Mouse (Mus musculus) heart, embryonic 14.5 days (tissue): ENCODE data around the gene Zfp768. TPM values are rescaled to one million over a fixed set of nuclear protein-coding genes. Genes with fewer than 3 reads are reported as not detected.
"Not testable (repeated sequence)": the region's sequence is repeated elsewhere in the genome, so short reads cannot be mapped to it uniquely, and the experiment has no call there.

ENCODE experiments used
- ATAC-seq: fragments of 200-750 bp; cut with Nextera tagmentation; 2 replicates; pipeline ENCODE4 v1.8.0; 2017; ENCODE audit warnings: low read depth, moderate TSS enrichment; ENCODE audit not compliant: insufficient number of reproducible peaks, insufficient read depth, low FRiP score
- H3K27ac ChIP-seq, 2 experiments: fragments of 200-500 bp in 1 of 2; fragments of 300-500 bp in 1 of 2; sonication (generic) in 1 of 2; replicated peaks in 1 of 2; 2 replicates each; pipeline ENCODE4 v1.5.1; 2012 to 2014; ENCODE audit warnings: low read depth in 2 of 2, low read length in 2 of 2, control low read depth in 1 of 2, mild to moderate bottlenecking in 1 of 2, mixed read lengths in 1 of 2; ENCODE audit not compliant: control insufficient read depth in 1 of 2, insufficient read depth in 1 of 2
- H3K27me3 ChIP-seq: fragments of 300-500 bp; sonication (generic); 2 replicates; pipeline ENCODE4 v1.6.1; 2014; ENCODE audit warnings: mild to moderate bottlenecking, low read length, control low read depth; ENCODE audit not compliant: control insufficient read depth, insufficient read depth
- H3K36me3 ChIP-seq: fragments of 300-500 bp; sonication (generic); 2 replicates; pipeline ENCODE4 v1.6.1; 2014; ENCODE audit warnings: mild to moderate bottlenecking, control low read depth, low read length, mixed read lengths; ENCODE audit not compliant: control insufficient read depth, insufficient read depth
- H3K4me1 ChIP-seq, 2 experiments: fragments of 200-500 bp in 1 of 2; fragments of 300-500 bp in 1 of 2; sonication (generic) in 1 of 2; 2 replicates each; pipeline ENCODE4 v1.6.1; 2012 to 2014; ENCODE audit warnings: low read length in 2 of 2, control low read depth in 1 of 2, mixed read lengths in 1 of 2; ENCODE audit not compliant: control insufficient read depth in 2 of 2, insufficient read depth in 2 of 2
- H3K4me2 ChIP-seq: fragments of 300-500 bp; sonication (generic); 2 replicates; pipeline ENCODE4 v1.6.1; 2014; ENCODE audit warnings: mild to moderate bottlenecking, low read length
- H3K4me3 ChIP-seq, 2 experiments: fragments of 200-500 bp in 1 of 2; fragments of 300-500 bp in 1 of 2; sonication (generic) in 1 of 2; 2 replicates each; pipeline ENCODE4 v1.5.1; 2012 to 2014; ENCODE audit warnings: low read length in 2 of 2, mild to moderate bottlenecking in 2 of 2, control low read depth in 1 of 2, low read depth in 1 of 2, moderate library complexity in 1 of 2; ENCODE audit not compliant: control insufficient read depth in 1 of 2, insufficient read depth in 1 of 2
- H3K9ac ChIP-seq: fragments of 300-500 bp; sonication (generic); 2 replicates; pipeline ENCODE4 v1.6.1; 2014; ENCODE audit warnings: mild to moderate bottlenecking, low read length
- H3K9me3 ChIP-seq: fragments of 300-500 bp; sonication (generic); 2 replicates; pipeline ENCODE4 v1.6.1; 2016; ENCODE audit warnings: low read length, control low read depth; ENCODE audit not compliant: control insufficient read depth
- WGBS: fragments of 180-500 bp; shearing (Covaris S2); extraction: QIAGEN DNeasy Blood & Tissue Kit; methylation state at CpG from one replicate; pipeline ENCODE4 v1.1.7; 2014; 5-methylcytosine and 5-hydroxymethylcytosine counted together
- polyA plus RNA-seq: library from polyadenylated mRNA; unstranded; fragments of >200 nt; fragmentation: Nextera tagmentation; extraction: Ambion mirVana; gene quantifications from 2 replicates; pipeline ENCODE4 v1.2.1, GENCODE M21; 2014

The Zfp768 gene
- polyA plus RNA-seq, 1 experiment from 2014 or later, result 5.6 TPM

DNA sequence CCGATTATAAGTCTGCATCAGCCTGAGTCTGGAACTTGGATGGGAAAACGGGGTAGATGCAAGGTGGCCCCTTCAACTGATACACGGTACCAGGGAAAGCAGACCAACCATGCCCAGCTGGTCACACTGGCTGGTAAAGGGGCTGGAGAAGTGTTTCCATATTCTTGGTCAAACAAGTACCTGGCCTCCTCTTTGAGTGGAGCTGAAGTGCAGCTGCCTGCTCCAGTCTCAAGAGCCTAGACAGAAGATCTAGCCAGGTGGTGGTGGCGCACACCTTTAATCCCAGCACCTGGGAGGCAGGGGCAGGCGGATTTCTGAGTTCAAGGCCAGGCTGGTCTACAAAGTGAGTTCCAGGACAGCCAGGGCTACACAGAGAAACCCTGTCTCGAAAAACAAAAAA is 3.5 kb downstream of the Zfp768 start:
- not testable (repeated sequence) for ATAC-seq, H3K9ac ChIP-seq, H3K27ac ChIP-seq, H3K4me3 ChIP-seq, H3K27me3 ChIP-seq, H3K9me3 ChIP-seq, H3K4me2 ChIP-seq
- Histone ChIP-seq H3K4me1 (peaks cover 14 to 25% of the 10 kb centered on the region in 2 experiments), H3K36me3 (peaks cover 29% of the 10 kb centered on the region)
- 91% methylated on average over 5 of the region's 6 CpGs for WGBS

DNA sequence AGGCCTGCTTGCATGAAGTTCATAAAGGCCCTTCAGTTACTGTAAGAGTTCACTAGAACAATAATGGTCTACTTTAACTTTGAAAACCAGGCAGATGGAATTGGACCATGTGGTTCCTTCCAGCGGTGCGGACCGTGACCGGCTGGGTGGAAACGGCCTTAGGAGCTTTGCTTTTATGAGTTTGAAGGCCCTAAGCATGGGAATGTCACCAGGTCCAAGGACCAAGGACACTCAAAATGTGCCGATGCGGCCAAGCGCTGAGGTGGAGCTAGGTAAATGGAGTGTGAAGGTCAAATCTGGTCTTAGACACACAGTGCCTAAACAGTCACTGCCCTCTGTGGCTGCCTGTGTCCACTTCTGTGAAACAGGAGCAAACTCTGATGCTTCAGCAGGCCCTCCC is 4.0 kb downstream of the Zfp768 start:
- Histone ChIP-seq H3K4me2 (no peak overlapping the region), H3K9ac (no peak overlapping the region), H3K4me3 (no peak overlapping the region), H3K36me3 (peaks cover 29% of the 10 kb centered on the region), H3K4me1 (peaks cover 12 to 19% of the 10 kb centered on the region in 2 experiments), H3K9me3 (no peaks in the 10 kb centered on the region), H3K27ac (no peak overlapping the region), H3K27me3 (no peaks in the 10 kb centered on the region)
- 96% methylated on average over 8 of the region's 8 CpGs for WGBS
- ATAC-seq, result no peak

DNA sequence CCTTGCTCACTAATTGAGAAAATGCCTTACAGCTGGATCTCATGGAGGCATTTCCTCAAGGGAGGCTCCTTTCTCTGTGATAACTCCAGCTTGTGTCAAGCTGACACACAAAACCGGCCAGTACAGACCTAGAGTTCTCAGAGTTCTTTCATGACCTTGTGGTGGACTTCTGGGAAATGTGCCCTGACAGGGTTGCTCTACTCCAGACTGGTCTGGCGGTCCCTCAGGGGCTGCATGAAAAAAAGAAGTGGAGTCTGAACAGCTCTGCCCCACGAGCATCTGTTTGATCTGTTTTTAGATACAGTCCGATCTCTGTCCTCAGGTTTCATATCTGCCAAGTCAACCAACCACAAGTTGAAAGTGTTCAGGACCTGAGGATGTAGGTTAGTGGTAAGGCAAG is 7.8 kb downstream of the Zfp768 start:
- H3K9ac ChIP-seq, result no peak overlapping the region
- H3K4me1 ChIP-seq, result peaks cover under 1 to 3% of the 10 kb centered on the region in 2 experiments
- peaks cover 15% of the 10 kb centered on the region for H3K36me3 ChIP-seq
- no peaks in the 10 kb centered on the region for H3K9me3 ChIP-seq
- WGBS, result 41% methylated on average over 4 of the region's 4 CpGs
- no peak for ATAC-seq
- no peak overlapping the region for H3K27ac ChIP-seq
- H3K4me3 ChIP-seq, result no peak overlapping the region
- H3K4me2 ChIP-seq, result no peak overlapping the region
- no peaks in the 10 kb centered on the region for H3K27me3 ChIP-seq

DNA sequence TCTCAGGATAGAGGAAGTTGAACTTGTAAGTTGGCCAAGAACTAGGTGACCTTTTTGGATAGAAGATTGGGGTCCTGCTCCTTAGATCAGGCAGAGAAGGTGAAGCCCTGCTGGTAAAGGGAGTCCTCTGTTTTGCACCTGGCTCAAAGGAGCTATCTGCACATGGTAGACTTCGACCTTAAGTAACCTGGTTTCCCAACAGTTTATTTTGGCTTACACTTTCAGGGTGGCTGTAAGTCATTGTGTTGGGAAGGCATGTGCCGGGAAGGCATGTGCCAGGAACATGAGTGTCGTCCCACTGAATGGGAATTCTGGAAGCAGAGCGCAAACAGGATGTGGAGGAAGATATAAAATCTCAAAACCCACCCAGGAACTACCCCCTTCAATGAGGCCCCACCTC is 9.8 kb downstream of the Zfp768 start:
- 69% methylated on average over 4 of the region's 4 CpGs for WGBS
- no peak overlapping the region for H3K9ac ChIP-seq
- H3K27ac ChIP-seq, result no peak overlapping the region
- H3K36me3 ChIP-seq, result no peaks in the 10 kb centered on the region; the same call in 1 of the 2 replicates
- no peaks in the 10 kb centered on the region for H3K9me3 ChIP-seq
- ATAC-seq, result no peak
- no peaks in the 10 kb centered on the region for H3K27me3 ChIP-seq
- H3K4me1 ChIP-seq, result no peaks in the 10 kb centered on the region
- no peak overlapping the region for H3K4me3 ChIP-seq
- no peak overlapping the region for H3K4me2 ChIP-seq

DNA sequence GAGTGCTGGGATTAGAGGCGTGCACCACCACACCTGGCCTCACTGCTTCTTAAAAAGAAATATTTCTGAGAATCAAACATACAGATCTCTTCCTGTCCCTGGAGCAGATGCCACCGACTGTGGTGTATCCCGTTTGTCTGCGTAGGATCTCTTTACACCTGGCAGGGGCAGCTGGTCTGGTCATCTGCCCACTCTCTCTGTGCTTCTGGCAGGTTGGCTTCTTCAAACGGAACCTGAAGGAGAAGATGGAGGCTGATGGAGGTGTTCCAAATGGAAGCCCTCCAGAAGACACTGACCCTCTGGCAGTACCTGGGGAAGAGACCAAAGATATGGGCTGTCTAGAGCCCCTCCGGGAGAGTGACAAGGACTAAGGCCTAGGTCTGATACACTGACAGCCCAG is 12.1 kb downstream of the Zfp768 start:
- Histone ChIP-seq H3K4me3 (no peak overlapping the region), H3K36me3 (no peaks in the 10 kb centered on the region), H3K27ac (no peak overlapping the region), H3K9ac (no peak overlapping the region), H3K27me3 (no peaks in the 10 kb centered on the region), H3K4me2 (no peak overlapping the region), H3K4me1 (no peaks in the 10 kb centered on the region), H3K9me3 (no peaks in the 10 kb centered on the region)
- no peak for ATAC-seq
- 67% methylated on average over 6 of the region's 6 CpGs for WGBS

DNA sequence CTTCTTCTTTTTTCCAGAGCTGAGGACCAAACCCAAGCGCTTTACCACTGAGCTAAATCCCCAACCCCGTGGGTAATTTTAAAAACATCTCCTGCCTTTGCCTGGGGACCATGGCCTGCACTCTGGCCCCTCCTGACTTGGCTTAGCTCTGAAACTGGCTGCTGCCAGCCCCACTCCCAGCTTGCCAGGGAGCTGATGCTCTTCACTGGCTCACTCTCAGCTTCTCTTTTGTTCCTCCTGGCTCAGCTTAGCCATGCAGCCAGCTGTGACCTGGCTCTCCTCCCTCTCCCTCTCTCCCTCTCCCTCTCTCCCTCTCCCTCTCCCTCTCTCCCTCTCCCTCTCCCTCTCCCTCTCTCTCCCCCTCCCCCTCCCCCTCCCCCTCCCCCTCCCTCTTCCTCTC is 18.7 kb downstream of the Zfp768 start:
- 68% methylated on average over 2 of the region's 2 CpGs for WGBS
- no peaks in the 10 kb centered on the region for H3K27me3 ChIP-seq
- H3K27ac ChIP-seq, result no peak overlapping the region
- no peak for ATAC-seq
- H3K36me3 ChIP-seq, result no peaks in the 10 kb centered on the region
- no peak overlapping the region for H3K4me2 ChIP-seq
- no peak overlapping the region for H3K4me3 ChIP-seq
- no peak overlapping the region for H3K9ac ChIP-seq
- H3K4me1 ChIP-seq, result no peaks in the 10 kb centered on the region
- no peaks in the 10 kb centered on the region for H3K9me3 ChIP-seq

DNA sequence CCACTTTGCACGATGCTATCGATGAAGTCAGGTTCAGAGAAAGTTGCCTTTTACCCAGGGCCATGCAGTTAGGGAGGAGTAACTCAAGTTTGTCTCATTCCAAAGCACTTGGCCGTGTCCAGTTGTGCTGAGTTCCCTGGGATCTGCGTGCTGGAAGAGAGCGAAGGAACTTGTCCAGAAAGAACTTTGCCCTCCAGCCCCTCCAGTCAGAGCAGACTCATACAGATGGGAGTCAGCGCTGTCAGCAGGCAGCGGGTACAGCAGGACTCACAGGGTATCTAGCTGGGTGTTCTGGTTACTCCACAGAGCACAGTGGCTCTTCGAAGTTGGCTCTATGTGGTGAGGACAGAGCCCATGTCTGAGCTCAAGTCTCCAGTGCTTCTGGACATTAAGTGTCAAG is 19.8 kb downstream of the Zfp768 start:
- Histone ChIP-seq H3K4me1 (no peaks in the 10 kb centered on the region), H3K4me3 (no peak overlapping the region), H3K27me3 (no peaks in the 10 kb centered on the region), H3K9me3 (no peaks in the 10 kb centered on the region), H3K27ac (no peak overlapping the region), H3K36me3 (no peaks in the 10 kb centered on the region), H3K4me2 (no peak overlapping the region), H3K9ac (no peak overlapping the region)
- 82% methylated on average over 8 of the region's 8 CpGs for WGBS
- ATAC-seq, result no peak

DNA sequence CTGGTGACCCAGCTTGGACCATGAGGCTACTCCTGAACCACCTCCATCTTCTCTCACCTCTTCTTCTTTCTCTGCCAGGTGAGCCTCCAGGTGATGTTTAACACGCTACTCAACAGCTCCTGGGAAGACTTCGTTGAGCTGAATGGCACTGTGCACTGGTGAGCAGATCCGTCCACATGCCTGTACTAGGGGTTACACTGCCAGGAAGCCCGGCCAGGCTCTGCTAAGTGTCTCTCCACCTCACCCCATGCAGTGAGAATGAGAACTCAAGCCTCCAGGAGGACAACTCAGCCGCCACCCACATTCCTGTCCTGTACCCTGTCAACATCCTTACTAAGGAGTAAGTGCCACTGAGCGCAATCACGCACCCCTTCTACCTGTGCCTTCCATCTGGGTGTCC is 20.4 kb downstream of the Zfp768 start:
- Histone ChIP-seq H3K27ac (no peak overlapping the region), H3K4me1 (no peaks in the 10 kb centered on the region), H3K27me3 (no peaks in the 10 kb centered on the region), H3K9ac (no peak overlapping the region), H3K9me3 (no peaks in the 10 kb centered on the region), H3K4me3 (no peak overlapping the region), H3K36me3 (no peaks in the 10 kb centered on the region), H3K4me2 (no peak overlapping the region)
- 76% methylated on average over 7 of the region's 7 CpGs for WGBS
- ATAC-seq, result no peak
